Mouse (Mus musculus) left cerebral cortex, adult 18-20 months (tissue): ENCODE results near the gene Nexn. TPM values are rescaled to one million over a fixed set of nuclear protein-coding genes. Genes with fewer than 3 reads are reported as not detected.
"Not testable (repeated sequence)": the region's sequence is repeated elsewhere in the genome, so short reads cannot be mapped to it uniquely, and the experiment has no call there.

Source experiments
- DNase-seq, 2 experiments: peaks; one replicate each; pipeline ENCODE4 v3.0.0; 2021 to 2022; ENCODE audit warnings: low spot score in 2 of 2, mixed read lengths in 1 of 2
- total RNA-seq, 2 experiments: library from RNA; stranded (reverse); gene quantifications; 2 replicates each; pipeline ENCODE4 v1.2.3; 2021

Gene Nexn
- total RNA-seq, 2 experiments from 2014 or later: 2.1 to 3.7 TPM

DNA sequence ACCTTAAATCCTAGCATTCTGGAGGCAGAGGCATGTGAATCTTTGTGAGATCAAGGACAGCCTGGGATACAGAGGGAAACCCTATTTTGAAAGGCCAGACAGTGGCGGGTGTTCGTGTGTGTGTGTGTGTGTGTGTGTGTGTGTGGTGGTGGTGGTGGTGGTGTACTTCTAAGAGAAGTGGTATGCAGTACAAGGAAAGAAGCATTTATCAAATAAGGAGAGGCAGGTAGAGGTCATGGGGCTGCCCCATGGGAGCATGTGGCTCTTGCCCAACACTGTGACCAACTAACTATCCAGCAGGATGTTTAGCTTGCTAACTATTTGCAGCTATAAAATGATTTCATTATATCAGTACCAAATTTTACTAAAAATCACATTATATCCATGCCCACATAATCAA, 64.5 kb downstream of the Nexn start:
- DNase-seq: no peak

DNA sequence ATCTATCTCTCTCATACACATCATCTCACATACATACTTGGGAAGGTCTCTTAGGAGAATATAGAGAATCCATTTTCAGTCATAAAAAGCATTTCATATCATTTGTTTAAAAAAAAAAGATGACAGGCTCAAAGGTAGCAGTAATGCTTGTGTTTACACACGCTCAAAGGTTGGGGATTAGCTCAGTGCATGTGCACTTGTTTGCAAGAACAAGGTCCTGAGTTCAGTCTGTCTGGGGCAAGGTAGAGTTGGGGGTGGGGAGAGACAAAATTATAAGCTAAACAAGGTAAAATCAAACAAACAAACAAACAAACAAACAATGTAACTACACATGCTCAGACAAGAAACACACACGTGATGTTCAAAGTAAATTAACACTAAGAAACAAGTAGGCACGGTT, 65.0 kb downstream of the Nexn start:
- no peak for DNase-seq

DNA sequence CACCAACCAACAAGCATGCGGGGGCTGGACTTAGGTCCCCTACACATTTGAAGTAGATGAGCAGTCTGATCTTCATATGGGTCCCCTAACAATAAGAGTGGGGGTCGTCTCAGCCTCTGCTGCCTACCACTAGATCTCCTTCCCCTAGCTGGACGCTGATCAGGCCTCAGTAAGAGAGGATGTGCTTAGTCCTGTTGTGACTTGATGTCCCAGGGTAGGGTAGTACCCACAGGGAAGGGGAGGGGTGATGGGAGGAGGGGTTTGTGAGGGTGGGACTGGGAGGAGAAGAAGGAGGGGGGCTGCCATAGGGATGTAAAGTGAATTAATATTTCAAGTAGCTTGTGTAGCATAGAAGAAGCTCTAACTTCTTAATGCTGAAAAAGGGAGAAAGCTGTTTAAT, 67.0 kb downstream of the Nexn start:
- no peak for DNase-seq

DNA sequence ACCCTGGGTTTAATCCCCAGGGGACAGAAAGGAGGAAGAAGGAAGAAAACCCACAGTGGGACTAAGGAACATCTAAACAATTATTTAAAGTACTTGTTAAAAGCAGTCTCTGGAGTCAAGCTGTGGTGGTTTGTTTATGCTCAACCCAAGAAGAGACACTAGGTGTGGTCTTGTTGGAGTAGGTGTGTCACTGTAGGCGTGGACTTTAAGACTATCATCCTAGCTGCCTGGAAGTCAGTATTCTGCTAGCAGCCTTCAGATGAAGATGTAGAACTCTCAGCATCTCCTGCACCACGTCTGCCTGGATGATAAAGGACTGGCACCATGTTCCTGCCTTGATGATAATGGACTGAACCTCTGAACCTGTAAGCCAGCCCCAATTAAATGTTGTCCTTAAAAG, 68.9 kb downstream of the Nexn start:
- not testable (repeated sequence) for DNase-seq

DNA sequence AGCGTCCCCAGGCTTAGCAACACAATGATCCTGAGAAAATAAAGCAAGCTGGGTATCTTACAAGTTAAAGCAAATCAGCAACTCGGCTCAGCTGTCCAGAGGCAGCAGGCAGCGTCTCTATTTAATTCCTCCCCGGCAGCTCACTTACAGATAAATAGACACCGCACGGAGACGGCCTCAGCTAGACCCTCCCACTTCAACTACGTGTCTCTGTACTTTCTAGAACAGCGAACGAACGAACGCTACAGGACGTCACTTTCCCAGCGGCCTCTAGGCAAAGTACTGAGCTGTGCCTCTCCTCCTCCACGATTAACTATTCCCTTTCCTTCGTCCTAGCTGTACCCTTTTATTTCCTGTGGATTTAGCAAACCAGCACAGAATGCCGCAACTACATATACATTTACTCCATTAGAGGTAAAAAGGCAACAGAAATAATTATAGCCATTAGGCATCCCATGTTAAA, 72.5 kb downstream of the Nexn start:
- peak; percentile 82 to 90 for DNase-seq

DNA sequence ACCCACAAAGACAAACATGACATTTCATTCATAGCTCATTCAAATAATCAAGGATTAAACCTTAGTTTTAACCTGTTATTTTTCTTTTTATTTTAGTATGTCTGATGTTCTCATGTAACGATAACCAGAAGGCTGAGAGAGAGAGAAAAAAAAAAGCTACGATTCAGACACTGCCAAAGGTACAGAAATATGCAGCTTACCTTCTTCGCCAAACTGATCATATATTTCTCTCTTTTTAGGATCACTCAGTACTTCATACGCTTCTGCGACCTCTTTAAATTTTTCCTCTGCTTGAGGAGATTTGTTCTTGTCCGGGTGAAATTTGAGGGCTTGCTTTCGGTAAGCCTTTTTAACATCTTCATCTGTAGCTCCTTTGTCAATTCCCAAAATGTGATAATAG, 73.0 kb downstream of the Nexn start:
- DNase-seq: no peak

DNA sequence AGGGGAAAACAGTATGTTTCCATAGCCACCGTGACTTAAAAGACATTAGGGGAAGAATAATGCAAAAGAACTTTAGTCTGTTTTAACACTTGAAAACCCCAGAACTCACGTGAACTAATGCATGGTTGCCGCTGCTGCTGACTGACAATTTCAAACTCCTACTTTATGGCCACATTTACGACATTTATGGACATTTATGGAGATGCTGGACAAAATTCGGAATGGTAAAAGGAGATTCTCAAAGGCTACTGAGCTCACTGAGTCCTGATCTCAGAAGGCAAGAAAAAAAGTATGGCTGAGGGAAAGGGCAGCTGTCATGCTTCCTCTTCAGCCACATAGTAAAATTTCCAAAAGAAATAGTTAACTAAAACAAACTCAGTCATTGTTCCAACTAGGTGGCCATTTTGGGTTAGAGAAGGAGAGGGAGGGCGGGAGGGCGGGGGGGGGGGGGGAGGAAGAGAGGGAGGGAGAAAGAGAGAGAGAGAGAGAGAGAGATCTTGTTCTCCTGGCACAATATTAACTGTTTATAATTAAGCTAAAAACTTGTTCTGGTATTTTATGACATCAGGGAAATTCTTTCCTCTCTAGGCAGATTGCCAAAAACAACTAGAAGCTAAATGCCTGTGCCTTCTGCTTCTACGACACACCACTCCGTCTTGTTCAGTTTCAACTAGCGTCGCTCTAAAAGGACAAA, 73.8 kb downstream of the Nexn start:
- no peak for DNase-seq

DNA sequence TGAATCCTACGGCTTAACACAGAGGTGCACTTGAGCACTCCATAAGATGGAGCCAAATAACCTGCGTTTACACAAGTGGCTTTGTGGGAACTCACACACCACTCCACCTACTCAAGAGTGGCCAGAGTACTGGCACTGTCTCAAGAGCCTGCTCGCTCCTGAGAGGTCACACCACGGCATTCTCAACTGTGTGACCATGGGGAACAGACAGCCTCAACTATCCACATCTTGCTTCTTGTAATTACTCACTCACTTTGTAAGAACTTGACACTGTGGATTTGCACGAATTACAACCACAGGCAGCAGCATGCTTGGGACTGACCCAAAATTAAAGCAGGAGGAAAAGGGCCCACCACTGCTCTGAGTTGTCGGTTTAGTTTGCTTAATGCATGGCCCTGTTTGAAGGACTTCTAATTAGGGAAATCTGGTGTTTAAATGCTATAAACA, 74.3 kb downstream of the Nexn start:
- DNase-seq: no peak

DNA sequence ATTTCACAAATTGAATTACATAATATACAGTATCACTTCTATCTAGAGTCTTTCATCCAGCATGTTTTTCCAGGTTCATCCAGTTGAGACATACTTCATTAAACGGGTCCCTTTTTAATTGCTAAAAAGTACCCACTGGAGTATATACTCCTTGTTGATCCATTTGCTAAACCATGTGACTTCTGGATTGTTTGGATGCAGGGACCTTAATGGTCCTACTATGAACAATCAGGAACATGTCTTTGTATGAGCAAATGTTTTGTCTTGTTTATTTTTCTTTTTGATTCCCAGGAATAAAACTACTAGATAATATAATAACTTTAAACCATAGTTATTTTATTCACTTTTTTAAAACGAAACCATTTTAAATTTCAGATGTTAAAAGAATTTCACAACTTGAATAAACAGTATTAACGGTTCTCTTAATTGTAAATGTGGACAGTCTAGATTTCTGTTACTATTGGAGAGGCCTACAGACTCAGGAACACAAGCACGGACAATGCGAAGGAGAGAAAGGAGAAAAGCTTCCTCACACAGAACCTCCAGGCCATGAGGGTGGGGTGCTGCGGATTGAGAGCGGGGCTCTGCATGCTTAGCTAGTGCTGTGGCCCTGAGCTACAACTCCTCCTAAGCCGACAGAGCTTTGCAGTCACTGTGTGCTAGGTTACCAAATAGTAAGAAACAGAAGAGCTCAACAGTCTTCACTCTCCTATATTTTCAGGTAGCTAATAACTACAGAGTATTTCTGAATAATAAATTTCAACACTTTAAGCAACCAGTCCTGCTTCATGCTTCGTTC, 75.3 kb downstream of the Nexn start:
- DNase-seq: no peak

DNA sequence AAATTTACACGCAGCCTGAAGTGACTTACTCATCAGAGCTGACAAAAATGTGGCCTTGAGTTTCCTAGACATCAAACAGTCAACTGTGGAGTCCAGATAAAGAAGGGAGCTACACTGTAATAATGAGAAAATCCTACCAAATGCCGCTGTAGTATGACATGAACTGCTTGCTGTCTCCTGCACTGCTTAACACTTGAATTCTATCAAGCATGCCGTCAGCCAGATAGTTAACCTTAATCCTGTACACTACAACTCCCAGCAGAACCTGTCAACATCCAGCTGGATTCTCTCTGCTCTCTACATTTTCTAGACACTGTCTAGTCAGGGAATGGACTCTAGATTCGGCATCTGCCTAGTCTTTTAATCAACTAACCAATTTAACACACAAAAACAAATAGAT, 76.8 kb downstream of the Nexn start:
- DNase-seq: no peak

Other genes starting within 250 kb of the Nexn start
- 1 to 10 TPM; 3.2 to 3.5 TPM for gene Gipc2, start 100.1 kb downstream of the Nexn start, total RNA-seq
- gene Dnajb4, start 56.0 kb downstream of the Nexn start, total RNA-seq: 10 to 100 TPM; 74.9 to 82.4 TPM
- gene Fubp1, start 55.9 kb downstream of the Nexn start, total RNA-seq: 100 to 1,000 TPM; 116 to 121 TPM
- 10 to 100 TPM; 81.7 to 87.4 TPM for gene Miga1, start 74.1 kb upstream of the Nexn start, total RNA-seq
- 100 to 1,000 TPM; 130 to 137 TPM for gene Usp33, start 80.1 kb upstream of the Nexn start, total RNA-seq
- gene Zzz3, start 129.1 kb upstream of the Nexn start, total RNA-seq: 10 to 100 TPM; 52.7 to 52.9 TPM